Comparison of ENCODE assay signal across 9 mouse cellular contexts in the genomic region with DNA sequence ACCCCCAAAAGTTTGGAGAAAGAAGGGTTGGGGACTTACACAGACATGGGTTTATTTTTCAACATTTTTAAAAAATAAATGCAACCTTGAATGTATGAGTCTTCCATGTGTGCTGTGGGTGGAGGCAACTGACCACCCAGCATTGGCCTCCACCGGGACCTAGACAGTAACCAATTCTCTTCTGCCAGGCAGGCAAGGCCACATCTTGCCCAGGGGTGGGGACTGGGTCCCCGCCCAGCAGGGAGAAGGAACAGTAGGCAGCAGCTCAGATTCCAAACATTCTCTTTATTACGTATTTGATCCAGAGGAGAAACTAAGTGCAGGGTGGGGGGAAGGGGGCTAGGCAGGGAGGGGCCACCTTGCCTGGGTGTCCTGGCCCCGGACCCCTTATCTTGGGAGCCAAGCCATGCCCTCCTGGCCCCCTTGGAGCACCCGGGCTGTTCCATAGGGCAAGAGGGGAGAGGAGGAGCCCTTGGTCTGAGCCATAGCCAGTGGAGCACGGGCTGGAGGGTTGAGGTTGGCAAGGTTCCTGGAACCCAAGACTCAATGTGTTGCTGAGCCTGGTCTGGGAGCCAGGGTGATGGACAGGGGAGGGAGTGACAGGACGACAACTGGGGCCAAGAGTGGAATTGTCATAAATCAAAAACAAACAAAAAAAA. TPM values are rescaled to one million over a fixed set of nuclear protein-coding genes. Genes with fewer than 3 reads are reported as not detected.
DNase-seq lines count a peak whose midpoint lies in the region; ATAC-seq and TF ChIP-seq lines count a peak whose summit lies in the region.
"Had no signal": no experiment of that assay in that cellular context is flagged by ENCODE, and none has a peak within 500 bp of the region (broad histone marks: within the 10 kb centered on the region; RNA-seq: fewer than 3 reads in every experiment).

No protein-coding gene starts in this region.

- WGBS in kidney, embryonic 15.5 days = 54% methylated on average over 7 of the region's 7 CpGs
- 38% methylated on average over 7 of the region's 7 CpGs for WGBS in embryonic facial prominence, embryonic 15.5 days
- 56% methylated on average over 7 of the region's 7 CpGs for WGBS in midbrain, embryonic 13.5 days
- 43% methylated on average over 7 of the region's 7 CpGs for WGBS in intestine, postnatal 0 days

- no peak for TF ChIP-seq CTCF in intestine, postnatal 0 days (IDR thresholded peaks at IDR 0.05; ENCODE audit: low read depth)

- no peak for ATAC-seq in kidney, embryonic 15.5 days (replicated peaks; ENCODE audit: low FRiP score)
- ATAC-seq in embryonic facial prominence, embryonic 15.5 days (ENCODE audit: insufficient number of reproducible peaks, low FRiP score, low TSS enrichment, low read depth) = no peak
- no peak for ATAC-seq in midbrain, embryonic 13.5 days
- no peak; the same call in 1 of the 2 replicates for ATAC-seq in intestine, postnatal 0 days
- ATAC-seq: Patski had no signal

- no peak overlapping the region for H3K9ac ChIP-seq in kidney, embryonic 15.5 days
- H3K9ac ChIP-seq in embryonic facial prominence, embryonic 15.5 days = no peak overlapping the region
- peak overlapping the region; percentile 51; the same call in 1 of the 2 replicates for H3K9ac ChIP-seq in midbrain, embryonic 13.5 days (replicated peaks)
- H3K9ac ChIP-seq in intestine, postnatal 0 days (ENCODE audit: low read depth, low read length) = no peak overlapping the region

- no peak overlapping the region for H3K4me3 ChIP-seq in kidney, embryonic 15.5 days (replicated peaks)
- no peak overlapping the region for H3K4me3 ChIP-seq in embryonic facial prominence, embryonic 15.5 days (replicated peaks)
- H3K4me3 ChIP-seq in midbrain, embryonic 13.5 days (replicated peaks) = no peak overlapping the region
- no peak overlapping the region for H3K4me3 ChIP-seq in intestine, postnatal 0 days (ENCODE audit: low read depth, low read length)

- H3K27me3 ChIP-seq in kidney, embryonic 15.5 days = no peaks in the 10 kb centered on the region
- no peaks in the 10 kb centered on the region for H3K27me3 ChIP-seq in embryonic facial prominence, embryonic 15.5 days
- H3K27me3 ChIP-seq in midbrain, embryonic 13.5 days = no peaks in the 10 kb centered on the region
- H3K27me3 ChIP-seq in intestine, postnatal 0 days (replicated peaks; ENCODE audit: control insufficient read depth, insufficient read depth, low read length) = no peaks in the 10 kb centered on the region
- H3K27me3 ChIP-seq: Patski had no signal

- no peak for DNase-seq in kidney, postnatal 4 days
- peak; percentile 52 for DNase-seq in adrenal gland, postnatal 25 days
- no peak for DNase-seq in thymus, postnatal 0 days (ENCODE audit: low spot score)
- no peak for DNase-seq in kidney, postnatal 36 days

- H3K9me3 ChIP-seq in kidney, embryonic 15.5 days (replicated peaks) = no peaks in the 10 kb centered on the region
- H3K9me3 ChIP-seq in embryonic facial prominence, embryonic 15.5 days (replicated peaks) = no peaks in the 10 kb centered on the region
- H3K9me3 ChIP-seq in midbrain, embryonic 13.5 days = no peaks in the 10 kb centered on the region
- H3K9me3 ChIP-seq in intestine, postnatal 0 days (ENCODE audit: control insufficient read depth) = no peaks in the 10 kb centered on the region

- H3K4me2 ChIP-seq in kidney, embryonic 15.5 days = no peak overlapping the region
- H3K4me2 ChIP-seq in embryonic facial prominence, embryonic 15.5 days (replicated peaks) = no peak overlapping the region
- 0 out of 2 replicates have a peak overlapping the region, but pooled peaks have one; percentile 9 for H3K4me2 ChIP-seq in midbrain, embryonic 13.5 days (replicated peaks)
- H3K4me2 ChIP-seq in intestine, postnatal 0 days (replicated peaks; ENCODE audit: low read depth) = no peak overlapping the region

- peaks cover 98% of the 10 kb centered on the region for H3K36me3 ChIP-seq in kidney, embryonic 15.5 days
- H3K36me3 ChIP-seq in embryonic facial prominence, embryonic 15.5 days = peaks cover 78% of the 10 kb centered on the region
- peaks cover 94% of the 10 kb centered on the region for H3K36me3 ChIP-seq in midbrain, embryonic 13.5 days
- H3K36me3 ChIP-seq in intestine, postnatal 0 days (ENCODE audit: control insufficient read depth, insufficient read depth) = peaks cover 49% of the 10 kb centered on the region

- H3K27ac ChIP-seq in kidney, embryonic 15.5 days = peak overlapping the region; percentile 14; the same call in 1 of the 2 replicates
- peak overlapping the region; percentile 75 for H3K27ac ChIP-seq in embryonic facial prominence, embryonic 15.5 days (replicated peaks)
- peak overlapping the region; percentile 86 for H3K27ac ChIP-seq in midbrain, embryonic 13.5 days
- no peak overlapping the region for H3K27ac ChIP-seq in intestine, postnatal 0 days (ENCODE audit: low read depth, low read length)

- peaks cover 30% of the 10 kb centered on the region for H3K4me1 ChIP-seq in kidney, embryonic 15.5 days
- peaks cover 55% of the 10 kb centered on the region for H3K4me1 ChIP-seq in embryonic facial prominence, embryonic 15.5 days
- peaks cover 80% of the 10 kb centered on the region for H3K4me1 ChIP-seq in midbrain, embryonic 13.5 days (replicated peaks)
- H3K4me1 ChIP-seq in intestine, postnatal 0 days (replicated peaks; ENCODE audit: control insufficient read depth, insufficient read depth, low read length) = no peaks in the 10 kb centered on the region

RNA-seq across cellular contexts. Expression of a gene that starts 8.1 kb away (rescaled TPM):
- polyA plus RNA-seq in kidney, embryonic 15.5 days (2015; fragmentation: Nextera tagmentation; extraction: Ambion mirVana) = 15.9 and 16.0 TPM in 2 replicates
- total RNA-seq in adrenal gland, postnatal 25 days (2021) = 5.6 and 6.0 TPM in 2 replicates
- 20.3 and 22.9 TPM in 2 replicates for polyA plus RNA-seq in embryonic facial prominence, embryonic 15.5 days (2015; fragmentation: Nextera tagmentation; extraction: Ambion mirVana)
- 41.1 and 52.8 TPM in 2 replicates for polyA plus RNA-seq in midbrain, embryonic 13.5 days (2015; fragmentation: Nextera tagmentation; extraction: Ambion mirVana)
- polyA plus RNA-seq in thymus, postnatal 0 days (2015; fragmentation: Nextera tagmentation; extraction: Ambion mirVana) = 7.3 and 8.1 TPM in 2 replicates
- polyA plus RNA-seq in intestine, postnatal 0 days (2015; fragmentation: Nextera tagmentation; extraction: Ambion mirVana) = 1.5 and 2.2 TPM in 2 replicates

RNA-seq across cellular contexts. Expression of a gene that starts 34.3 kb away (rescaled TPM):
- polyA plus RNA-seq in kidney, embryonic 15.5 days (2015; fragmentation: Nextera tagmentation; extraction: Ambion mirVana) = 74.6 and 75.3 TPM in 2 replicates
- 33.1 and 34.2 TPM in 2 replicates for total RNA-seq in adrenal gland, postnatal 25 days (2021)
- 49.8 and 55.4 TPM in 2 replicates for polyA plus RNA-seq in embryonic facial prominence, embryonic 15.5 days (2015; fragmentation: Nextera tagmentation; extraction: Ambion mirVana)
- polyA plus RNA-seq in midbrain, embryonic 13.5 days (2015; fragmentation: Nextera tagmentation; extraction: Ambion mirVana) = 73.7 and 74.6 TPM in 2 replicates
- 63.9 TPM in 2 replicates for polyA plus RNA-seq in thymus, postnatal 0 days (2015; fragmentation: Nextera tagmentation; extraction: Ambion mirVana)
- polyA plus RNA-seq in intestine, postnatal 0 days (2015; fragmentation: Nextera tagmentation; extraction: Ambion mirVana) = 18.6 and 19.7 TPM in 2 replicates

RNA-seq across cellular contexts. Expression of a gene that starts 57.8 kb away (rescaled TPM):
- polyA plus RNA-seq in kidney, embryonic 15.5 days (2015; fragmentation: Nextera tagmentation; extraction: Ambion mirVana) = 1,089 and 1,191 TPM in 2 replicates
- 781 and 926 TPM in 2 replicates for total RNA-seq in adrenal gland, postnatal 25 days (2021)
- polyA plus RNA-seq in embryonic facial prominence, embryonic 15.5 days (2015; fragmentation: Nextera tagmentation; extraction: Ambion mirVana) = 822 and 870 TPM in 2 replicates
- 750 and 771 TPM in 2 replicates for polyA plus RNA-seq in midbrain, embryonic 13.5 days (2015; fragmentation: Nextera tagmentation; extraction: Ambion mirVana)
- polyA plus RNA-seq in thymus, postnatal 0 days (2015; fragmentation: Nextera tagmentation; extraction: Ambion mirVana) = 1,177 and 1,274 TPM in 2 replicates
- polyA plus RNA-seq in intestine, postnatal 0 days (2015; fragmentation: Nextera tagmentation; extraction: Ambion mirVana) = 2,194 and 2,204 TPM in 2 replicates
